ENCODE assay signal across 8 mouse cellular contexts in the genomic region with DNA sequence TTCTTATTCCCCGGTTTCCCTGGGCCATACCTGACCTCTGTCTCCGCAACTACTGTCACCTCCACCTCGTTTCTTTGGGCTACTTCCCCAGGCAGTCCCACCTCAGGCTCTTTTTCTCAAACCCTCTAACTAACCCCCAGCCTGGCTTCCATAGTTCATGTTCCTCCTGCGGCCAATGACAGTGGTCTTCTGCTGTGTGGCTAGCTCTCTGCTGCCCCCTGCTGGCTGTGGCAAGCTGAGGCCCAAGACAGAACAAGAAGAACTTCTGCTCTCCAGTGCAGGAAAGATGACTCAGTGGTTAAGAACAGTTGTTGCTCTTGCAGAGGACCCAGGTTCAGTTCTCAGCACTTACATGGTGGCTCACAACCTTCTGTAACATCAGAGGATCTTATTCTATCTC. TPM values are rescaled to one million over a fixed set of nuclear protein-coding genes. Genes with fewer than 3 reads are reported as not detected.
DNase-seq lines count a peak whose midpoint lies in the region; ATAC-seq lines count a peak whose summit lies in the region.
"Not testable (repeated sequence)": the region's sequence is repeated elsewhere in the genome, so short reads cannot be mapped to it uniquely, and the experiment has no call there.

No protein-coding gene starts in this region.

- not testable (repeated sequence) for H3K4me3 ChIP-seq in embryonic facial prominence, embryonic 11.5 days (ENCODE audit: low read depth, low read length); forebrain, embryonic 14.5 days (ENCODE audit: low read depth, low read length); heart, embryonic 16.5 days (ENCODE audit: low read length); limb, embryonic 12.5 days (replicated peaks); lung, embryonic 16.5 days (ENCODE audit: low read length); midbrain, embryonic 16.5 days (ENCODE audit: low read depth, low read length); stomach, embryonic 16.5 days (replicated peaks; ENCODE audit: low read length)

- not testable (repeated sequence) for DNase-seq in embryonic facial prominence, embryonic 11.5 days (ENCODE audit: low spot score); forebrain, embryonic 14.5 days (ENCODE audit: low spot score)

- H3K36me3 ChIP-seq in embryonic facial prominence, embryonic 11.5 days (replicated peaks; ENCODE audit: control insufficient read depth, insufficient read depth, low read depth, low read length); forebrain, embryonic 14.5 days (ENCODE audit: control insufficient read depth, insufficient read depth, low read length); heart, embryonic 16.5 days (ENCODE audit: control insufficient read depth, insufficient read depth); limb, embryonic 12.5 days; lung, embryonic 16.5 days (ENCODE audit: control insufficient read depth, insufficient read depth, low read length); midbrain, embryonic 16.5 days (ENCODE audit: control insufficient read depth, insufficient read depth, low read length); stomach, embryonic 16.5 days (ENCODE audit: control insufficient read depth, insufficient read depth, low read length): not testable (repeated sequence)

- peak; percentile 25; the same call in 1 of the 2 replicates for ATAC-seq in embryonic facial prominence, embryonic 11.5 days (replicated peaks; ENCODE audit: insufficient number of reproducible peaks, low FRiP score, low TSS enrichment, low read depth)
- peak; percentile 74 for ATAC-seq in forebrain, embryonic 14.5 days
- 0 out of 2 replicates have a peak, but pooled peaks have one; percentile 58 for ATAC-seq in heart, embryonic 16.5 days (replicated peaks; ENCODE audit: extremely low read depth, insufficient read depth, low FRiP score)
- ATAC-seq in inflammation-experienced regulatory T-cells, adult 6 months: peak; percentile 56
- peak; percentile 54; the same call in 1 of the 2 replicates for ATAC-seq in limb, embryonic 12.5 days (ENCODE audit: insufficient number of reproducible peaks, insufficient read depth, low FRiP score, low TSS enrichment, low read depth)
- peak; percentile 58 for ATAC-seq in lung, embryonic 16.5 days (ENCODE audit: low read depth)
- peak; percentile 49; the same call in 1 of the 2 replicates for ATAC-seq in midbrain, embryonic 16.5 days
- ATAC-seq in stomach, embryonic 16.5 days (ENCODE audit: insufficient read depth, low FRiP score): peak; percentile 69; the same call in 1 of the 2 replicates

- H3K27ac ChIP-seq in embryonic facial prominence, embryonic 11.5 days (replicated peaks; ENCODE audit: low read depth, low read length); forebrain, embryonic 14.5 days (ENCODE audit: low read depth, low read length); heart, embryonic 16.5 days (ENCODE audit: low read length); limb, embryonic 12.5 days; lung, embryonic 16.5 days (ENCODE audit: low read length); midbrain, embryonic 16.5 days (ENCODE audit: low read length); stomach, embryonic 16.5 days (ENCODE audit: low read length): not testable (repeated sequence)

- H3K9ac ChIP-seq in embryonic facial prominence, embryonic 11.5 days (replicated peaks; ENCODE audit: low read length); forebrain, embryonic 14.5 days (ENCODE audit: low read length); heart, embryonic 16.5 days (ENCODE audit: low read length); limb, embryonic 12.5 days (replicated peaks); lung, embryonic 16.5 days (ENCODE audit: low read length); midbrain, embryonic 16.5 days (ENCODE audit: low read depth, low read length); stomach, embryonic 16.5 days (ENCODE audit: low read length): not testable (repeated sequence)

- H3K4me1 ChIP-seq in embryonic facial prominence, embryonic 11.5 days (ENCODE audit: control insufficient read depth, insufficient read depth, low read length); forebrain, embryonic 14.5 days (ENCODE audit: control insufficient read depth, insufficient read depth, low read length); heart, embryonic 16.5 days (ENCODE audit: control insufficient read depth, insufficient read depth, low read length); limb, embryonic 12.5 days (replicated peaks); lung, embryonic 16.5 days (replicated peaks; ENCODE audit: control insufficient read depth, insufficient read depth, low read length); midbrain, embryonic 16.5 days (ENCODE audit: control insufficient read depth, insufficient read depth, low read length); stomach, embryonic 16.5 days (ENCODE audit: control insufficient read depth, insufficient read depth, low read length): not testable (repeated sequence)

- H3K4me2 ChIP-seq in embryonic facial prominence, embryonic 11.5 days (ENCODE audit: low read depth, low read length); forebrain, embryonic 14.5 days (ENCODE audit: low read length); heart, embryonic 16.5 days (ENCODE audit: low read depth, low read length); limb, embryonic 12.5 days; lung, embryonic 16.5 days (ENCODE audit: low read depth, low read length); midbrain, embryonic 16.5 days (ENCODE audit: low read length); stomach, embryonic 16.5 days (ENCODE audit: low read depth, low read length): not testable (repeated sequence)

- H3K27me3 ChIP-seq in embryonic facial prominence, embryonic 11.5 days (ENCODE audit: control insufficient read depth, insufficient read depth, low read length); forebrain, embryonic 14.5 days (replicated peaks; ENCODE audit: control insufficient read depth, insufficient read depth, low read length); heart, embryonic 16.5 days (ENCODE audit: control insufficient read depth, insufficient read depth, low read length); limb, embryonic 12.5 days; lung, embryonic 16.5 days (ENCODE audit: control insufficient read depth, insufficient read depth, low read depth, low read length); midbrain, embryonic 16.5 days (ENCODE audit: control insufficient read depth, insufficient read depth, low read depth, low read length); stomach, embryonic 16.5 days (ENCODE audit: control insufficient read depth, insufficient read depth, low read length): not testable (repeated sequence)

- no CpG with 5 or more reads among the region's 4 CpGs for WGBS in embryonic facial prominence, embryonic 11.5 days
- WGBS in forebrain, embryonic 14.5 days: no CpG with 5 or more reads among the region's 4 CpGs
- no CpG with 5 or more reads among the region's 4 CpGs for WGBS in heart, embryonic 16.5 days
- WGBS in limb, embryonic 12.5 days: no CpG with 5 or more reads among the region's 4 CpGs
- WGBS in lung, embryonic 16.5 days: no CpG with 5 or more reads among the region's 4 CpGs
- no CpG with 5 or more reads among the region's 4 CpGs for WGBS in midbrain, embryonic 16.5 days
- no CpG with 5 or more reads among the region's 4 CpGs for WGBS in stomach, embryonic 16.5 days

- H3K9me3 ChIP-seq in embryonic facial prominence, embryonic 11.5 days (replicated peaks; ENCODE audit: control insufficient read depth, low read length); forebrain, embryonic 14.5 days (replicated peaks; ENCODE audit: control insufficient read depth, low read length); heart, embryonic 16.5 days (replicated peaks; ENCODE audit: control insufficient read depth, low read length); limb, embryonic 12.5 days; lung, embryonic 16.5 days (ENCODE audit: control insufficient read depth, low read length); midbrain, embryonic 16.5 days (replicated peaks; ENCODE audit: control insufficient read depth, low read length, poor library complexity, severe bottlenecking); stomach, embryonic 16.5 days (replicated peaks; ENCODE audit: control insufficient read depth, low read length): not testable (repeated sequence)

RNA-seq across cellular contexts. Expression of a gene that starts 43.0 kb away (rescaled TPM):
- 546 and 573 TPM in 2 replicates for polyA plus RNA-seq in embryonic facial prominence, embryonic 11.5 days (2014; fragmentation: Nextera tagmentation; extraction: Ambion mirVana)
- polyA plus RNA-seq in forebrain, embryonic 14.5 days (2014; fragmentation: Nextera tagmentation; extraction: Ambion mirVana): 1,124 and 1,383 TPM in 2 replicates
- 391 and 399 TPM in 2 replicates for polyA plus RNA-seq in heart, embryonic 16.5 days (2015; fragmentation: Nextera tagmentation; extraction: Ambion mirVana)
- 100 to 1,000 TPM; 120 to 197 (median 161) TPM for polyA plus RNA-seq in inflammation-experienced regulatory T-cells, adult 6 months (2017; shearing (Covaris generic))
- polyA plus RNA-seq in limb, embryonic 12.5 days (2016; fragmentation: Nextera tagmentation; extraction: Ambion mirVana): 528 and 536 TPM in 2 replicates
- polyA plus RNA-seq in lung, embryonic 16.5 days (2015; fragmentation: Nextera tagmentation; extraction: Ambion mirVana): 525 and 538 TPM in 2 replicates
- polyA plus RNA-seq in midbrain, embryonic 16.5 days (2015; fragmentation: Nextera tagmentation; extraction: Ambion mirVana): 1,051 and 1,054 TPM in 2 replicates
- 440 and 474 TPM in 2 replicates for polyA plus RNA-seq in stomach, embryonic 16.5 days (2015; fragmentation: Nextera tagmentation; extraction: Ambion mirVana)
